15 mouse cellular contexts compared by ENCODE assay signal in the genomic region with DNA sequence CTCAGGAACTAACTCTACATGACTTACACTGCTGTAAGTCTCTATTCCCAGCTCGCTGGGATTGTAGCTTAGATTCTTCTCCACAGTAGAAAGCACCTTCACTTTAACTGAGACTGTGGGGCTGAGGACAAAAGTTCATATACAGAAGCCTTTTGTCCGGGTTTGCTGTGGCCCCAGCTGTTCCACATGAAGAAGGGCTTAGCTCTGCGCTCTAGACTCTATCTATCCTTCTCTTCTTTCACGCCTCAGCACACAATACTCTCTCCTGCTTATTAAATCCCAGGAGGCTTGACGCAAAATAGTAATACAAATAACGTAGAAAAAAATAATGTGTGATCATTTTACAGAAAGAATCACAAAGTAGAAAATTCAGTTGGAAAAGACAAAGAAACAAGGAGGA.
DNase-seq lines count a peak whose midpoint lies in the region; ATAC-seq lines count a peak whose summit lies in the region.
"Had no signal": no experiment of that assay in that cellular context is flagged by ENCODE, and none has a peak within 500 bp of the region (broad histone marks: within the 10 kb centered on the region; RNA-seq: fewer than 3 reads in every experiment).

No protein-coding gene starts in this region.

- H3K27ac ChIP-seq in limb, embryonic 12.5 days, result no peak overlapping the region
- H3K27ac ChIP-seq in limb, embryonic 10.5 days, result no peak overlapping the region
- H3K27ac ChIP-seq in embryonic facial prominence, embryonic 15.5 days (replicated peaks), result no peak overlapping the region
- H3K27ac ChIP-seq in hindbrain, embryonic 15.5 days (replicated peaks), result peak overlapping the region; percentile 83
- H3K27ac ChIP-seq in neural tube, embryonic 15.5 days (replicated peaks), result peak overlapping the region; percentile 83
- H3K27ac ChIP-seq: lung, embryonic 15.5 days had no signal

- no peak overlapping the region for H3K4me3 ChIP-seq in limb, embryonic 12.5 days (replicated peaks)
- no peak overlapping the region for H3K4me3 ChIP-seq in limb, embryonic 10.5 days
- H3K4me3 ChIP-seq in embryonic facial prominence, embryonic 15.5 days (replicated peaks), result 0 out of 2 replicates have a peak overlapping the region, but pooled peaks have one; percentile 8
- H3K4me3 ChIP-seq in hindbrain, embryonic 15.5 days, result peak overlapping the region; percentile 23
- 0 out of 2 replicates have a peak overlapping the region, but pooled peaks have one; percentile 12 for H3K4me3 ChIP-seq in neural tube, embryonic 15.5 days (replicated peaks)
- H3K4me3 ChIP-seq: lung, embryonic 15.5 days had no signal

- 0 out of 2 replicates have a peak, but pooled peaks cover 2% of the 10 kb centered on the region for H3K4me1 ChIP-seq in limb, embryonic 12.5 days (replicated peaks)
- H3K4me1 ChIP-seq in limb, embryonic 10.5 days, result peaks cover 6% of the 10 kb centered on the region; the same call in 1 of the 2 replicates
- H3K4me1 ChIP-seq in embryonic facial prominence, embryonic 15.5 days, result no peaks in the 10 kb centered on the region
- H3K4me1 ChIP-seq in hindbrain, embryonic 15.5 days (replicated peaks), result peaks cover 10% of the 10 kb centered on the region
- peaks cover 17% of the 10 kb centered on the region for H3K4me1 ChIP-seq in neural tube, embryonic 15.5 days
- H3K4me1 ChIP-seq: lung, embryonic 15.5 days had no signal

- no peaks in the 10 kb centered on the region for H3K27me3 ChIP-seq in limb, embryonic 12.5 days
- H3K27me3 ChIP-seq in limb, embryonic 10.5 days (ENCODE audit: low read depth, poor library complexity, severe bottlenecking), result no peaks in the 10 kb centered on the region
- no peaks in the 10 kb centered on the region for H3K27me3 ChIP-seq in embryonic facial prominence, embryonic 15.5 days
- no peaks in the 10 kb centered on the region for H3K27me3 ChIP-seq in hindbrain, embryonic 15.5 days
- no peaks in the 10 kb centered on the region for H3K27me3 ChIP-seq in neural tube, embryonic 15.5 days (replicated peaks)
- H3K27me3 ChIP-seq: CH12.LX; lung, embryonic 15.5 days had no signal

- H3K36me3 ChIP-seq in limb, embryonic 12.5 days, result no peaks in the 10 kb centered on the region
- H3K36me3 ChIP-seq in limb, embryonic 10.5 days, result no peaks in the 10 kb centered on the region
- no peaks in the 10 kb centered on the region for H3K36me3 ChIP-seq in embryonic facial prominence, embryonic 15.5 days
- H3K36me3 ChIP-seq in hindbrain, embryonic 15.5 days, result no peaks in the 10 kb centered on the region
- H3K36me3 ChIP-seq in neural tube, embryonic 15.5 days, result no peaks in the 10 kb centered on the region
- H3K36me3 ChIP-seq: lung, embryonic 15.5 days had no signal

- H3K4me2 ChIP-seq in limb, embryonic 12.5 days, result peak overlapping the region; percentile 10; the same call in 1 of the 2 replicates
- 0 out of 2 replicates have a peak overlapping the region, but pooled peaks have one; percentile 30 for H3K4me2 ChIP-seq in embryonic facial prominence, embryonic 15.5 days (replicated peaks)
- H3K4me2 ChIP-seq in hindbrain, embryonic 15.5 days, result peak overlapping the region; percentile 51
- peak overlapping the region; percentile 41 for H3K4me2 ChIP-seq in neural tube, embryonic 15.5 days
- H3K4me2 ChIP-seq: lung, embryonic 15.5 days had no signal

- no peak for DNase-seq in limb, embryonic 10.5 days (ENCODE audit: low spot score)
- DNase-seq in adrenal gland, postnatal 36 days, result no peak
- no peak for DNase-seq in right cerebral cortex, adult 2 months (ENCODE audit: low spot score in 2 of 2)
- no peak for DNase-seq in heart, postnatal 10 days
- DNase-seq: adrenal gland, adult 8-10 months; cerebellum, adult 18-20 months; kidney, adult 11 months; spleen, adult 18-20 months; thymus, adult 18-20 months had no signal

- ATAC-seq in limb, embryonic 12.5 days (ENCODE audit: insufficient number of reproducible peaks, insufficient read depth, low FRiP score, low TSS enrichment, low read depth), result no peak
- no peak for ATAC-seq in embryonic facial prominence, embryonic 15.5 days (ENCODE audit: insufficient number of reproducible peaks, low FRiP score, low TSS enrichment, low read depth)
- peak; percentile 47; the same call in 1 of the 2 replicates for ATAC-seq in hindbrain, embryonic 15.5 days (ENCODE audit: low FRiP score, low read depth)
- ATAC-seq in neural tube, embryonic 15.5 days (ENCODE audit: low FRiP score), result peak; percentile 59

- intact Hi-C loops in heart, postnatal 10 days (cut with DNase I), result no loop called here

- WGBS in limb, embryonic 12.5 days, result 80% methylated on average over 6 of the region's 6 CpGs
- 88% methylated on average over 6 of the region's 6 CpGs for WGBS in limb, embryonic 10.5 days
- 44% methylated on average over 6 of the region's 6 CpGs for WGBS in embryonic facial prominence, embryonic 15.5 days
- WGBS in hindbrain, embryonic 15.5 days, result 44% methylated on average over 6 of the region's 6 CpGs
- WGBS in neural tube, embryonic 15.5 days, result 36% methylated on average over 6 of the region's 6 CpGs

- H3K9ac ChIP-seq in limb, embryonic 12.5 days (replicated peaks), result no peak overlapping the region
- H3K9ac ChIP-seq in embryonic facial prominence, embryonic 15.5 days, result no peak overlapping the region
- H3K9ac ChIP-seq in hindbrain, embryonic 15.5 days, result 0 out of 2 replicates have a peak overlapping the region, but pooled peaks have one; percentile 19
- peak overlapping the region; percentile 42; the same call in 1 of the 2 replicates for H3K9ac ChIP-seq in neural tube, embryonic 15.5 days (replicated peaks)
- H3K9ac ChIP-seq: lung, embryonic 15.5 days had no signal

- no peaks in the 10 kb centered on the region for H3K9me3 ChIP-seq in limb, embryonic 12.5 days
- H3K9me3 ChIP-seq in limb, embryonic 10.5 days (replicated peaks), result no peaks in the 10 kb centered on the region
- H3K9me3 ChIP-seq in embryonic facial prominence, embryonic 15.5 days (replicated peaks), result no peaks in the 10 kb centered on the region
- no peaks in the 10 kb centered on the region for H3K9me3 ChIP-seq in hindbrain, embryonic 15.5 days
- H3K9me3 ChIP-seq in neural tube, embryonic 15.5 days (replicated peaks), result no peaks in the 10 kb centered on the region
- H3K9me3 ChIP-seq: lung, embryonic 15.5 days had no signal

Comparison
In these comparisons a context has a peak if more than half of its experiments do, and no peak if none do; other contexts are left out.
1. ATAC-seq: peak in hindbrain, embryonic 15.5 days (single experiment) and neural tube, embryonic 15.5 days (single experiment); none in limb, embryonic 12.5 days (single experiment) and embryonic facial prominence, embryonic 15.5 days (single experiment).
2. H3K27ac ChIP-seq: peak in hindbrain, embryonic 15.5 days (single experiment) and neural tube, embryonic 15.5 days (single experiment); none in limb, embryonic 12.5 days (single experiment), limb, embryonic 10.5 days (single experiment) and embryonic facial prominence, embryonic 15.5 days (single experiment).
3. H3K4me3 ChIP-seq: peak in embryonic facial prominence, embryonic 15.5 days (single experiment), hindbrain, embryonic 15.5 days (single experiment) and neural tube, embryonic 15.5 days (single experiment); none in limb, embryonic 12.5 days (single experiment) and limb, embryonic 10.5 days (single experiment).
4. H3K9ac ChIP-seq: peak in hindbrain, embryonic 15.5 days (single experiment) and neural tube, embryonic 15.5 days (single experiment); none in limb, embryonic 12.5 days (single experiment) and embryonic facial prominence, embryonic 15.5 days (single experiment).
5. Peak in every context shown above with its lines, with median percentiles within 50 percentile points of each other: H3K4me2 ChIP-seq.